Mouse (Mus musculus): ENCODE results near the gene Anxa7. TPM values are rescaled to one million over a fixed set of nuclear protein-coding genes. Genes with fewer than 3 reads are reported as not detected.

The Anxa7 gene
- polyA plus RNA-seq (2014; fragmentation: Nextera tagmentation; extraction: Ambion mirVana) = 14.7 and 17.2 TPM in 2 replicates

DNA sequence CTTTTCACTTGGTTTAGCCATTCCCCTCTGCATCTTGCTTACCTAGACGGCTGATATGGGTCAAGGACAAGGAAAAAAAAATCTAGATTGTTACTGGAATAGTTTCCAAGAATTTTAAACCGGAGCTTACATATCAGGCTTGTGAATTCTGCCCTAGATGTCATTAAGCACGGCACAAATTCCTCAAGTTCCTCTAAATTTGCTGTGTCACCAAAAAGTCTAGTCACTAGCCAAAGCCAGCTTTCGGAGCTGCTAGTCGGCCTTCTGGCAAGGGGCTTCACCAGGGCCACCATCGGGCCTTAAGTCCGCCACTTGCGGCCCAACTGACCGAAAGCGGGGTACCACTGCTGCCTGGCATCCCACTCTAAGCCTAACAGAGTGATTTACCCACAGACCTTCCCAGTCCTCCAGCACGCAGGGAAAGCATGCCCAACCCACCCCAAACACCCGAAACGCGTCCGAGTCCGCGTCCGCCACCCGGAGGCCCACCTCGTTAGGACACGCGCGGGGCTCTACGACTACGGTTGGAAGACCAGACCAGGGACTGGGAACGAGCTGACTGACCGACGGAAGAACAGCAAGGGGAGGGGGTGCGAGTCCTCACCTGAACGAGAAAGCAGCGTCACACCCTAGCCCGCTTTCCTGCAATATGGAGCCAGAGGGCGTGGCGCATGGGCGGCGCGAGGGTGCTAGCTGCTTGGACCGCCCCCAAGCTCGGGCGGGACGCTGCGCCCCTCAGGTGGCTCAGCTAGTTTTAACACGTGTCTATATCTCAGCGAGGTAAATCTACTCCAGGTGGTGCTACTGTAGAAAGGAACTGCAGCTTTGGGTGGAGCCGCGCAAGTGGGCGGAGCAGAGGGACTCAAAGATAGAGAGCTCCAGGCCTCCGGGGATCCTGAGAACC lies at the start of gene Anxa7:
TSS of gene Anxa7 (minus strand) at position 843 of the 904 bp plus-strand sequence.
- Histone ChIP-seq H3K4me3 (ENCODE audit: low read depth, low read length) (peak within 1 kb of the TSS; percentile 62), H3K9ac (ENCODE audit: low read length) (peak within 1 kb of the TSS; percentile 63), H3K36me3 (ENCODE audit: control insufficient read depth, insufficient read depth, low read length) (peaks cover under 1% of the 10 kb centered on the region; the same call in 1 of the 2 replicates), H3K27me3 (ENCODE audit: control insufficient read depth, insufficient read depth, low read length) (no peaks in the 10 kb centered on the region), H3K9me3 (ENCODE audit: control insufficient read depth, low read length) (no peaks in the 10 kb centered on the region), H3K4me2 (ENCODE audit: low read depth) (peak within 1 kb of the TSS; percentile 88), H3K27ac (ENCODE audit: low read depth, low read length) (no peak within 1 kb of the TSS), H3K4me1 (ENCODE audit: control insufficient read depth, insufficient read depth, low read length) (no peaks in the 10 kb centered on the region)
- DNase-seq (ENCODE audit: low spot score) (peak; percentile 67), ATAC-seq (ENCODE audit: insufficient read depth, low FRiP score, low TSS enrichment) (peak; percentile 55; the same call in 1 of the 2 replicates)
- WGBS = 1% methylated on average over 48 of the region's 48 CpGs

- no peaks in the 10 kb centered on the region for H3K27me3 ChIP-seq (ENCODE audit: control insufficient read depth, insufficient read depth, low read length)
- 91% methylated on average over 4 of the region's 4 CpGs for WGBS
- no peak overlapping the region for H3K4me2 ChIP-seq (ENCODE audit: low read depth)
- H3K9ac ChIP-seq (ENCODE audit: low read length) = no peak overlapping the region
- no peaks in the 10 kb centered on the region for H3K9me3 ChIP-seq (ENCODE audit: control insufficient read depth, low read length)
- no peaks in the 10 kb centered on the region for H3K4me1 ChIP-seq (ENCODE audit: control insufficient read depth, insufficient read depth, low read length)
- no peak overlapping the region for H3K27ac ChIP-seq (ENCODE audit: low read depth, low read length)
- no peak overlapping the region for H3K4me3 ChIP-seq (ENCODE audit: low read depth, low read length)
- no peak for ATAC-seq (ENCODE audit: insufficient read depth, low FRiP score, low TSS enrichment)
- no peak for DNase-seq (ENCODE audit: low spot score)
- no peaks in the 10 kb centered on the region for H3K36me3 ChIP-seq (ENCODE audit: control insufficient read depth, insufficient read depth, low read length)
These were observed 49.7 kb upstream of the Anxa7 start for GRCm38 (mm10) chr14:20529643-20530042.

DNA sequence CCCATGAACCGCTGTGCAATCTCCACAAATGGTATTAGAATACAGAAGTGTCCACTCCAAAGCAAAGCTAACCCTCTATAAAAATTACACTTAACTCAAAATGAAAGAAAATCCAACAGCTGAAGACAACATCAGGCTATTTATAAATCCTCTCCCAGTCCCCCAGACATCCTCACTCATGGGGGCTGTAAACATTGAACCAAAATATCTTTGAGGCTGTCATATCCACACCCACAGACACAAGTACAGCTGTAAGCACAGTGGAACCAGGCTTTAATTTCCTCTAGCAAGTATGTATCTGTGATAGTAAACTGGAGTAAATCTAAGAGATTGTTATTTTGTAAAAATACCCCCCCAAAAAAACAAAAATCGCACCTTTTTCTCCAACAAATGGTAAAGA lies 40.2 kb upstream of the Anxa7 start:
- H3K4me3 ChIP-seq (ENCODE audit: low read depth, low read length) = no peak overlapping the region
- H3K9me3 ChIP-seq (ENCODE audit: control insufficient read depth, low read length) = no peaks in the 10 kb centered on the region
- no peaks in the 10 kb centered on the region for H3K4me1 ChIP-seq (ENCODE audit: control insufficient read depth, insufficient read depth, low read length)
- H3K36me3 ChIP-seq (ENCODE audit: control insufficient read depth, insufficient read depth, low read length) = 0 out of 2 replicates have a peak, but pooled peaks cover 2% of the 10 kb centered on the region
- no peaks in the 10 kb centered on the region for H3K27me3 ChIP-seq (ENCODE audit: control insufficient read depth, insufficient read depth, low read length)
- H3K9ac ChIP-seq (ENCODE audit: low read length) = no peak overlapping the region
- H3K27ac ChIP-seq (ENCODE audit: low read depth, low read length) = no peak overlapping the region
- ATAC-seq (ENCODE audit: insufficient read depth, low FRiP score, low TSS enrichment) (no peak), DNase-seq (ENCODE audit: low spot score) (no peak)
- 98% methylated on average over 2 of the region's 2 CpGs for WGBS
- H3K4me2 ChIP-seq (ENCODE audit: low read depth) = no peak overlapping the region

DNA sequence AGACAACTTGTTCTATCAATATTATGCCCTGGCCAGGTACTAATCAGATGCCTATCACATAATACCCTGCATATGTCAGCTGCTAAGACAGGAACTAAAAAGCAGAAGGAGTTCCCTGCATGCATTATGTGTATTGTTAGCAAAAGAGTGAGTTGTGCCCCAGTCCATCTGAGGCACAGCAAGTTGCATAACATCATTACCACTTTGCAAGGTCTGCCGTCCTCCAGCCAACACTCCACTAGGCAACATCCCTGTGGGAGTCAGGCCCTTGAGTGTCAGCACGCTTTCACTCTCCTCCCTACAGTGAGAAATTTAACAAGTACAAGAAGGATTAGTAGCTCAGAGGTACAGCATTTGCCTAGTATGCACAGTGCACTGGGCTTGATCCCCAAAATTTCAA lies 28.5 kb upstream of the Anxa7 start:
- H3K9ac ChIP-seq (ENCODE audit: low read length) = no peak overlapping the region
- DNase-seq (ENCODE audit: low spot score) = no peak
- H3K36me3 ChIP-seq (ENCODE audit: control insufficient read depth, insufficient read depth, low read length) = 0 out of 2 replicates have a peak, but pooled peaks cover 2% of the 10 kb centered on the region
- H3K4me3 ChIP-seq (ENCODE audit: low read depth, low read length) = no peak overlapping the region
- no peak overlapping the region for H3K4me2 ChIP-seq (ENCODE audit: low read depth)
- no peaks in the 10 kb centered on the region for H3K27me3 ChIP-seq (ENCODE audit: control insufficient read depth, insufficient read depth, low read length)
- no peak for ATAC-seq (ENCODE audit: insufficient read depth, low FRiP score, low TSS enrichment)
- WGBS = 77% methylated on average over 2 of the region's 2 CpGs
- H3K4me1 ChIP-seq (ENCODE audit: control insufficient read depth, insufficient read depth, low read length) = no peaks in the 10 kb centered on the region
- no peaks in the 10 kb centered on the region for H3K9me3 ChIP-seq (ENCODE audit: control insufficient read depth, low read length)
- no peak overlapping the region for H3K27ac ChIP-seq (ENCODE audit: low read depth, low read length)

- no peak overlapping the region for H3K27ac ChIP-seq (ENCODE audit: low read depth, low read length)
These were observed 23.0 kb upstream of the Anxa7 start for GRCm38 (mm10) chr14:20502966-20503365.

GRCm38 (mm10) chr14:20499982-20500381 lies 20.0 kb upstream of the Anxa7 start:
- Histone ChIP-seq H3K9ac (ENCODE audit: low read length) (no peak overlapping the region), H3K4me3 (ENCODE audit: low read depth, low read length) (no peak overlapping the region), H3K4me2 (ENCODE audit: low read depth) (no peak overlapping the region), H3K9me3 (ENCODE audit: control insufficient read depth, low read length) (no peaks in the 10 kb centered on the region), H3K4me1 (ENCODE audit: control insufficient read depth, insufficient read depth, low read length) (no peaks in the 10 kb centered on the region), H3K27me3 (ENCODE audit: control insufficient read depth, insufficient read depth, low read length) (no peaks in the 10 kb centered on the region), H3K27ac (ENCODE audit: low read depth, low read length) (no peak overlapping the region), H3K36me3 (ENCODE audit: control insufficient read depth, insufficient read depth, low read length) (peaks cover 9% of the 10 kb centered on the region; the same call in 1 of the 2 replicates)
- 91% methylated on average over 3 of the region's 3 CpGs for WGBS
- no peak for ATAC-seq (ENCODE audit: insufficient read depth, low FRiP score, low TSS enrichment)
- DNase-seq (ENCODE audit: low spot score) = no peak

More at GRCm38 (mm10) chr14:20502966-20503365, 23.0 kb upstream of the Anxa7 start:
- no peaks in the 10 kb centered on the region for H3K9me3 ChIP-seq (ENCODE audit: control insufficient read depth, low read length)
- peaks cover 7% of the 10 kb centered on the region; the same call in 1 of the 2 replicates for H3K36me3 ChIP-seq (ENCODE audit: control insufficient read depth, insufficient read depth, low read length)
- no peak overlapping the region for H3K9ac ChIP-seq (ENCODE audit: low read length)
- DNase-seq (ENCODE audit: low spot score) (no peak), ATAC-seq (ENCODE audit: insufficient read depth, low FRiP score, low TSS enrichment) (no peak)
- no peak overlapping the region for H3K4me2 ChIP-seq (ENCODE audit: low read depth)
- no peak overlapping the region for H3K4me3 ChIP-seq (ENCODE audit: low read depth, low read length)
- H3K27me3 ChIP-seq (ENCODE audit: control insufficient read depth, insufficient read depth, low read length) = no peaks in the 10 kb centered on the region
- WGBS = 97% methylated on average over 10 of the region's 10 CpGs
- H3K4me1 ChIP-seq (ENCODE audit: control insufficient read depth, insufficient read depth, low read length) = no peaks in the 10 kb centered on the region

DNA sequence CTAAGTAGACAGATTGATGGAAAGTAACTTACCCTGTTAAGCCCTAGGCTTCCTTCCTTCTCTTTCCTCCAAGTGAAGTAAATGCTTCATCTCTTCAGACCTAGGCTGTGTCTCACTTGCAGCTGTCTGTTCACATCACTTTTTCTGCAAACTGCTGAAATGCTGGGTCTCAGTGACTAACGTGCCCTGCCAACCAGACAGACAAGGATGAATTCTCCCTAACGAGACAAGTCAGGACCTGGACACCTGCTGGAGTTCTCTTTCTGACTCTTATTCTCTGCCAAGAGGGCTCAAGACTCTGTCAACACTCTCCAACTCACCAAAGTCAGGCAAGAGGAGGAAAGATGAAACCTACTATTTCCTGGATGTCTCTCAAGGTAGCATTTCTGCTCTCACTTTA lies 16.7 kb upstream of the Anxa7 start, which contains the start of gene Mss51:
TSS of gene Mss51 (minus strand) at position 299 of the 400 bp plus-strand sequence.
- Histone ChIP-seq H3K36me3 (ENCODE audit: control insufficient read depth, insufficient read depth, low read length) (peaks cover 5% of the 10 kb centered on the region; the same call in 1 of the 2 replicates), H3K27ac (ENCODE audit: low read depth, low read length) (no peak within 1 kb of the TSS), H3K27me3 (ENCODE audit: control insufficient read depth, insufficient read depth, low read length) (no peaks in the 10 kb centered on the region), H3K4me3 (ENCODE audit: low read depth, low read length) (no peak within 1 kb of the TSS), H3K4me1 (ENCODE audit: control insufficient read depth, insufficient read depth, low read length) (no peaks in the 10 kb centered on the region), H3K4me2 (ENCODE audit: low read depth) (no peak within 1 kb of the TSS), H3K9ac (ENCODE audit: low read length) (no peak within 1 kb of the TSS), H3K9me3 (ENCODE audit: control insufficient read depth, low read length) (no peaks in the 10 kb centered on the region)
- DNase-seq (ENCODE audit: low spot score) = no peak
- WGBS = 80% methylated on average over 2 of the region's 2 CpGs
- ATAC-seq (ENCODE audit: insufficient read depth, low FRiP score, low TSS enrichment) = no peak

DNA sequence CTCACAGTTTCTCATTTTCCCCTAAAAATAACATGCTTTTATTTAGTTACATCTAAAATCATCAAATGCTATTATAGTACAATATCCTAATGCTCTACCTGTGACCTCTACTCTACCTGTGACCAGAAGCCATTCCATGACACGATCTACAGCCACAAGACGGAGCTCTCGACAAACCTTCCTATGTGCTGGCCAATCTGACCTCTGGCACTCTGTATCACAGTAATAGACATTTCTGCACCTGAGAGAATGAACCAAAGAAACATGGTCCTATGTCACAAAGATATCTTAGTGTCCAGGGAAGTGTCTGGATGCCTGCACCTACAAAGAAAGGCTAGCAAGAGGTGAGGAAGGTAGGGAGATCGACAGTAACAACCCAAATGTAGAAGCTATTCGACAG lies 6.1 kb upstream of the Anxa7 start:
- no peak overlapping the region for H3K27ac ChIP-seq (ENCODE audit: low read depth, low read length)
- DNase-seq (ENCODE audit: low spot score) = no peak
- H3K4me3 ChIP-seq (ENCODE audit: low read depth, low read length) = no peak overlapping the region
- no peaks in the 10 kb centered on the region for H3K9me3 ChIP-seq (ENCODE audit: control insufficient read depth, low read length)
- H3K36me3 ChIP-seq (ENCODE audit: control insufficient read depth, insufficient read depth, low read length) = peaks cover 5% of the 10 kb centered on the region; the same call in 1 of the 2 replicates
- H3K9ac ChIP-seq (ENCODE audit: low read length) = no peak overlapping the region
- H3K4me2 ChIP-seq (ENCODE audit: low read depth) = no peak overlapping the region
- WGBS = 94% methylated on average over 5 of the region's 5 CpGs
- ATAC-seq (ENCODE audit: insufficient read depth, low FRiP score, low TSS enrichment) = no peak
- no peaks in the 10 kb centered on the region for H3K4me1 ChIP-seq (ENCODE audit: control insufficient read depth, insufficient read depth, low read length)
- no peaks in the 10 kb centered on the region for H3K27me3 ChIP-seq (ENCODE audit: control insufficient read depth, insufficient read depth, low read length)
